Mouse (Mus musculus) hindbrain, embryonic 14.5 days (tissue): ENCODE results near the gene Tfap4. TPM values are rescaled to one million over a fixed set of nuclear protein-coding genes. Genes with fewer than 3 reads are reported as not detected.
A peak's percentile ranks its signal among the peaks of the same experiment; 100 is the strongest.

Experiments used
- ATAC-seq: fragments of 200-750 bp; cut with Nextera tagmentation; 2 replicates; pipeline ENCODE4 v1.8.0; 2017; ENCODE audit warnings: moderate number of reproducible peaks, mild to moderate bottlenecking, moderate TSS enrichment, moderate library complexity; ENCODE audit not compliant: low FRiP score
- DNase-seq: peaks from one replicate; pipeline ENCODE4 v3.0.0-alpha.2; 2015; ENCODE audit warnings: low spot score
- H3K27ac ChIP-seq: fragments of 300-500 bp; sonication (generic); 2 replicates; pipeline ENCODE4 v1.5.1; 2014; ENCODE audit warnings: mild to moderate bottlenecking, moderate library complexity
- H3K27me3 ChIP-seq: fragments of 300-500 bp; sonication (generic); 2 replicates; pipeline ENCODE4 v1.6.1; 2014; ENCODE audit warnings: mild to moderate bottlenecking, low read length, mixed read lengths; ENCODE audit not compliant: control insufficient read depth, insufficient read depth
- H3K36me3 ChIP-seq: fragments of 300-500 bp; sonication (generic); replicated peaks from 2 replicates; pipeline ENCODE4 v1.6.1; 2014; ENCODE audit not compliant: control insufficient read depth, insufficient read depth
- H3K4me1 ChIP-seq: fragments of 300-500 bp; sonication (generic); replicated peaks from 2 replicates; pipeline ENCODE4 v1.6.1; 2014; ENCODE audit warnings: antibody characterized with exemption, low read length, mixed read lengths; ENCODE audit not compliant: control insufficient read depth, insufficient read depth
- H3K4me2 ChIP-seq: fragments of 300-500 bp; sonication (generic); replicated peaks from 2 replicates; pipeline ENCODE4 v1.6.1; 2014; ENCODE audit warnings: mild to moderate bottlenecking, moderate library complexity
- H3K4me3 ChIP-seq: fragments of 300-500 bp; sonication (generic); replicated peaks from 2 replicates; pipeline ENCODE4 v1.5.1; 2014; ENCODE audit warnings: mild to moderate bottlenecking, low read length
- H3K9ac ChIP-seq: fragments of 300-500 bp; sonication (generic); 2 replicates; pipeline ENCODE4 v1.6.1; 2014
- H3K9me3 ChIP-seq: fragments of 300-500 bp; sonication (generic); 2 replicates; pipeline ENCODE4 v1.6.1; 2016; ENCODE audit warnings: low read length; ENCODE audit not compliant: control insufficient read depth
- WGBS: fragments of 180-500 bp; shearing (Covaris S2); extraction: QIAGEN DNeasy Blood & Tissue Kit; methylation state at CpG from one replicate; pipeline ENCODE4 v1.1.7; 2014; 5-methylcytosine and 5-hydroxymethylcytosine counted together
- polyA plus RNA-seq: library from polyadenylated mRNA; unstranded; fragments of >200 nt; fragmentation: Nextera tagmentation; extraction: Ambion mirVana; gene quantifications from 2 replicates; pipeline ENCODE4 v1.2.1, GENCODE M21; 2014

Tfap4 gene
- polyA plus RNA-seq, 1 experiment from 2014 or later = 8.2 TPM

- H3K4me3 ChIP-seq = peak overlapping the region; percentile 55
- WGBS = under 1% methylated on average over 43 of the region's 43 CpGs
- H3K27ac ChIP-seq = peak overlapping the region; percentile 83
- H3K4me2 ChIP-seq = peak overlapping the region; percentile 82
- peak overlapping the region; percentile 86 for H3K9ac ChIP-seq
- no peaks in the 10 kb centered on the region for H3K36me3 ChIP-seq
- ATAC-seq = peak; percentile 49
- peaks cover 13% of the 10 kb centered on the region; the same call in 1 of the 2 replicates for H3K4me1 ChIP-seq
- H3K9me3 ChIP-seq = no peaks in the 10 kb centered on the region
- peak; percentile 71 for DNase-seq
- no peaks in the 10 kb centered on the region for H3K27me3 ChIP-seq
Measured at GRCm38 (mm10) chr16:4558980-4559631, 548 bp downstream of the Tfap4 start.

- Histone ChIP-seq H3K9me3 (no peaks in the 10 kb centered on the region), H3K4me1 (peaks cover 15% of the 10 kb centered on the region; the same call in 1 of the 2 replicates), H3K27ac (peak overlapping the region; percentile 83), H3K36me3 (no peaks in the 10 kb centered on the region), H3K4me3 (peak overlapping the region; percentile 55), H3K9ac (peak overlapping the region; percentile 86), H3K27me3 (no peaks in the 10 kb centered on the region), H3K4me2 (peak overlapping the region; percentile 82)
- ATAC-seq = peak; percentile 92
- DNase-seq = peak; percentile 90
- 0% methylated on average over 37 of the region's 38 CpGs for WGBS
Measured at GRCm38 (mm10) chr16:4558384-4558979, 1.2 kb downstream of the Tfap4 start.

GRCm38 (mm10) chr16:4557949-4558348 is 1.7 kb downstream of the Tfap4 start:
- peaks cover 18% of the 10 kb centered on the region; the same call in 1 of the 2 replicates for H3K4me1 ChIP-seq
- WGBS = 1% methylated on average over 19 of the region's 19 CpGs
- no peaks in the 10 kb centered on the region for H3K36me3 ChIP-seq
- peak overlapping the region; percentile 86 for H3K9ac ChIP-seq
- ATAC-seq = peak; percentile 25
- peak overlapping the region; percentile 82 for H3K4me2 ChIP-seq
- H3K27me3 ChIP-seq = no peaks in the 10 kb centered on the region
- DNase-seq = no peak
- peak overlapping the region; percentile 83 for H3K27ac ChIP-seq
- H3K4me3 ChIP-seq = peak overlapping the region; percentile 55
- H3K9me3 ChIP-seq = no peaks in the 10 kb centered on the region

- ATAC-seq (no peak), DNase-seq (no peak)
- Histone ChIP-seq H3K36me3 (no peaks in the 10 kb centered on the region), H3K9me3 (no peaks in the 10 kb centered on the region), H3K4me1 (peaks cover 18% of the 10 kb centered on the region; the same call in 1 of the 2 replicates), H3K4me3 (peak overlapping the region; percentile 55; the same call in 1 of the 2 replicates), H3K4me2 (peak overlapping the region; percentile 82), H3K9ac (peak overlapping the region; percentile 86; the same call in 1 of the 2 replicates), H3K27me3 (no peaks in the 10 kb centered on the region), H3K27ac (no peak overlapping the region)
- WGBS = 89% methylated on average over 1 of the region's 1 CpGs
Measured at GRCm38 (mm10) chr16:4557085-4557484, 2.6 kb downstream of the Tfap4 start.

- H3K4me2 ChIP-seq = no peak overlapping the region
- ATAC-seq (no peak), DNase-seq (no peak)
- no peak overlapping the region for H3K27ac ChIP-seq
- 97% methylated on average over 1 of the region's 1 CpGs for WGBS
- H3K4me1 ChIP-seq = peaks cover 18% of the 10 kb centered on the region; the same call in 1 of the 2 replicates
- no peaks in the 10 kb centered on the region for H3K9me3 ChIP-seq
- H3K4me3 ChIP-seq = no peak overlapping the region
- H3K9ac ChIP-seq = no peak overlapping the region
- no peaks in the 10 kb centered on the region for H3K27me3 ChIP-seq
- H3K36me3 ChIP-seq = 0 out of 2 replicates have a peak, but pooled peaks cover 8% of the 10 kb centered on the region
Measured at GRCm38 (mm10) chr16:4555555-4555954, 4.1 kb downstream of the Tfap4 start.

GRCm38 (mm10) chr16:4552829-4553550 is 6.7 kb downstream of the Tfap4 start:
- Histone ChIP-seq H3K4me2 (no peak overlapping the region), H3K4me3 (no peak overlapping the region), H3K36me3 (peaks cover 27% of the 10 kb centered on the region), H3K27ac (no peak overlapping the region), H3K4me1 (peaks cover 17% of the 10 kb centered on the region; the same call in 1 of the 2 replicates), H3K9ac (no peak overlapping the region), H3K27me3 (no peaks in the 10 kb centered on the region), H3K9me3 (no peaks in the 10 kb centered on the region)
- DNase-seq (no peak), ATAC-seq (no peak)
- 57% methylated on average over 6 of the region's 6 CpGs for WGBS

GRCm38 (mm10) chr16:4551885-4552284 is 7.8 kb downstream of the Tfap4 start:
- ATAC-seq = no peak
- Histone ChIP-seq H3K27me3 (no peaks in the 10 kb centered on the region), H3K36me3 (peaks cover 34% of the 10 kb centered on the region), H3K4me1 (peaks cover 6% of the 10 kb centered on the region; the same call in 1 of the 2 replicates), H3K4me2 (no peak overlapping the region), H3K9me3 (no peaks in the 10 kb centered on the region), H3K27ac (no peak overlapping the region), H3K9ac (no peak overlapping the region), H3K4me3 (no peak overlapping the region)
- no peak for DNase-seq
- 96% methylated on average over 12 of the region's 12 CpGs for WGBS

- Histone ChIP-seq H3K27ac (no peak overlapping the region), H3K9ac (no peak overlapping the region), H3K36me3 (peaks cover 40% of the 10 kb centered on the region), H3K9me3 (no peaks in the 10 kb centered on the region), H3K27me3 (no peaks in the 10 kb centered on the region), H3K4me1 (peaks cover 5% of the 10 kb centered on the region; the same call in 1 of the 2 replicates), H3K4me2 (no peak overlapping the region), H3K4me3 (no peak overlapping the region)
- DNase-seq (peak; percentile 78), ATAC-seq (peak; percentile 68; the same call in 1 of the 2 replicates)
- 41% methylated on average over 13 of the region's 13 CpGs for WGBS
Measured at GRCm38 (mm10) chr16:4551056-4551455, 8.6 kb downstream of the Tfap4 start.
